Mouse (Mus musculus): ENCODE measurements around the gene Kcnf1. TPM values are rescaled to one million over a fixed set of nuclear protein-coding genes. Genes with fewer than 3 reads are reported as not detected.

The Kcnf1 gene
- total and polyA plus RNA-seq, 2 experiments from 2014 or later, result 6.8 to 24.8 TPM

DNA sequence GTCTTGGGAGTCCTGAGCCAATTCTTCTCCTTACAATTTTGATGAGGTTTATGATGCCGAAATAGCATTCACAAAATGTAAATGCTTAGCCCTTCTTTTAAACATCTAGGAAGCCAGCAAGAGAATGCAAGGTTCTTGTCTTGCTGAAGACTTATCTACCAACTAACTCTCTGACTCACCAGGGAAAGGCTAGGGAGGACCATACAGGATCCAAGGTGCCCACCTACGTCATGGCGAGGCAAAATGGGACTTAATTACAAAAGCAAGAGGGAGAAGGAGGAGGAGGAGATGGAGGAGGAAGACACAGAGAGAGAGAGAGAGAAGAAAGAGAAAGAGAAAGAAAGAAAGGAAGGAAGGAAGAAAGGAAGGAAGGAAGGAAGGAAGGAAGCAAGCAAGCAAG is 12.7 kb downstream of the Kcnf1 start:
- H3K4me3 ChIP-seq (ENCODE audit: low read depth, low read length), result no peak overlapping the region
- DNase-seq (no peak), ATAC-seq (no peak)
- H3K9me3 ChIP-seq (ENCODE audit: low read length), result no peaks in the 10 kb centered on the region
- H3K27me3 ChIP-seq (ENCODE audit: insufficient read depth, low read length), result no peaks in the 10 kb centered on the region
- no peak overlapping the region for H3K4me2 ChIP-seq (ENCODE audit: low read depth)
- 89% methylated on average over 3 of the region's 3 CpGs for WGBS
- H3K36me3 ChIP-seq (ENCODE audit: insufficient read depth), result no peaks in the 10 kb centered on the region
- no peak overlapping the region for H3K27ac ChIP-seq (ENCODE audit: low read depth, low read length)
- no peak for TF ChIP-seq CTCF (IDR thresholded peaks at IDR 0.05; ENCODE audit: low read depth)
- no peaks in the 10 kb centered on the region for H3K4me1 ChIP-seq (ENCODE audit: insufficient read depth)
- no peak overlapping the region for H3K9ac ChIP-seq

DNA sequence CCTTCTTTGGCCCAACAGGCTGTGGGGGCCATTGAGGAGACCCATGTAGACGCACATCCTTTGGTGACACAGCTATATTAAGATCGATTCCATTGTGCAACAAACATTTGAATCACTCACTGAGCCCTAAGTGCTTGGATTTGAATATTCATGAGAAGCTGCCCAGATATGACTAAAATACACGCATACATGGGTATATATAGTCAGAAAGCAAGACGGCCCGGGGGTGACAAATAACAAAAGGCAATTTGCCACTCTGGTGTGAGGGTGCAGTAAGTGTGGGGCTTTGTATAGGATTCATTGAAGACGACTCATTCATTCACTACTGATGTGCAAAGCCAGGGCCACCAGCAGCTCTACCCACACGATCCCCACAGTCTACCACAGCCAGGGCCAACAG is 17.1 kb downstream of the Kcnf1 start:
- Histone ChIP-seq H3K4me2 (ENCODE audit: low read depth) (no peak overlapping the region), H3K4me1 (ENCODE audit: insufficient read depth) (no peaks in the 10 kb centered on the region), H3K9ac (no peak overlapping the region), H3K27ac (ENCODE audit: low read depth, low read length) (no peak overlapping the region), H3K27me3 (ENCODE audit: insufficient read depth, low read length) (no peaks in the 10 kb centered on the region), H3K9me3 (ENCODE audit: low read length) (no peaks in the 10 kb centered on the region), H3K4me3 (ENCODE audit: low read depth, low read length) (no peak overlapping the region), H3K36me3 (ENCODE audit: insufficient read depth) (no peaks in the 10 kb centered on the region)
- DNase-seq (no peak), ATAC-seq (peak; percentile 83)
- 64% methylated on average over 7 of the region's 7 CpGs for WGBS
- no peak for TF ChIP-seq CTCF (IDR thresholded peaks at IDR 0.05; ENCODE audit: low read depth)

DNA sequence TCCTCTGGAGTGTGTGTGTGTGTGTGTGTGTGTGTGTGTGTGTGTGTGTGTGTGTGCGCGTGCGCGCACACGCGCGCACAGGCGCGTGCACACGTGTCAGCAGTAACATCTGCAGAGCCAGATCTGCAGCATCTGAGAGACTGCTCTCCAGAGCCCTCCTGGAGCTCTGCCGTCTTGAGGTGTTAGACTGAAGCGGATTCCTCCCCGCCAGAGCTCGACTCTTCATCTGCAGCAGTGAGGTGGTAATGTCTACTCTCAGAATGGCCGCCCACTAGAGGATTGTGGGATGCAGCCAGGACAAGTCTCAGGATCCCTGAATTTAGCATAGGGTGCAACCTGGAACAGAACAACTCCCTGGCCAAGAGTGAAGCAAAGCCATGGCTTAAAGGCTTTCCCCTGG is 19.1 kb downstream of the Kcnf1 start:
- 91% methylated on average over 15 of the region's 15 CpGs for WGBS
- no peak for DNase-seq
- H3K36me3 ChIP-seq (ENCODE audit: insufficient read depth), result no peaks in the 10 kb centered on the region

DNA sequence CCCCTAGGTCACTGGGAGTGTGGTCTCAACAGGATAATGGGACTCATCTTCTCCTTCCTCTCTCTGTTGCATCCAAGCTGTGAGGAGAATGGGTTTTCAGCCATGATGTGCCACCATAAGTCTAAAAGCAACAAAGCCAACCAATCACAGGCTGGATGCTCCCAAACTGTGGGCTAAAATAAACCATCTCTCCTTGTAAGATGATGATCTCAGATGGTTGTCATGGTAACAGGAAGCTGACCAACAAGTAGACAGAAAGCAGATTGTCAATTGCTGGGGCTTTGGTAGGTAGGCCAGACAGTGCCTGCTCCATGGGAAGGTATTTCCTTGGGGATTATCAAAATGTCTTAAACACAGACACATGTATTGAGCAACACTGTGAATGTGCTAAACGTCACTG is 20.9 kb downstream of the Kcnf1 start:
- DNase-seq (no peak), ATAC-seq (no peak)

More for the DNA sequence above, 19.1 kb downstream of the Kcnf1 start:
- no peak overlapping the region for H3K4me3 ChIP-seq (ENCODE audit: low read depth, low read length)
- no peak overlapping the region for H3K4me2 ChIP-seq (ENCODE audit: low read depth)
- H3K9ac ChIP-seq, result no peak overlapping the region
- H3K9me3 ChIP-seq (ENCODE audit: low read length), result no peaks in the 10 kb centered on the region
- 0 out of 2 replicates have a peak, but pooled peaks cover 5% of the 10 kb centered on the region for H3K4me1 ChIP-seq (ENCODE audit: insufficient read depth)
- no peak overlapping the region for H3K27ac ChIP-seq (ENCODE audit: low read depth, low read length)
- no peaks in the 10 kb centered on the region for H3K27me3 ChIP-seq (ENCODE audit: insufficient read depth, low read length)
- ATAC-seq, result no peak
- TF ChIP-seq CTCF (IDR thresholded peaks at IDR 0.05; ENCODE audit: low read depth), result no peak

DNA sequence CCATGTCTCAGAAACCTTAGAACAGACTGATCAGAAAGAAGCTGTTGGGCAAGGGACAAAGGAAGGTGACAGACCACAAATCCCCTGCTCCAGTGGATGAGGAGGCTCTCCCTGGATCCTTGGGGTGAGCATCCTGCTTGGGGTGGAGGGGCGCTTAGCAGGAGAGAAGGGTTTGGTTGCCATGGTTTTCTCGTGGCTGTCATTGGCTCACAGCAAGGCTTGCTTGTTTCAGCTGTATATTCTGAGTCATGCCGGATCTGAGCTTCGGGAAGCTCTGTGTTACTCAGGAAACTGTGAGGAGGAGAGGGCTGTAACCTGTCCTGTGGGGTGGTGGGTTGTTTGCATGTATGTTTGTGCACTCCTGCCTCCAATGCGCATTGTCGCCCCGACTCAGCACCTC is 23.8 kb downstream of the Kcnf1 start:
- no peak for TF ChIP-seq CTCF (IDR thresholded peaks at IDR 0.05; ENCODE audit: low read depth)
- WGBS, result 59% methylated on average over 7 of the region's 7 CpGs
- Histone ChIP-seq H3K9ac (no peak overlapping the region), H3K4me1 (ENCODE audit: insufficient read depth) (0 out of 2 replicates have a peak, but pooled peaks cover 7% of the 10 kb centered on the region), H3K4me2 (ENCODE audit: low read depth) (no peak overlapping the region), H3K27ac (ENCODE audit: low read depth, low read length) (0 out of 2 replicates have a peak overlapping the region, but pooled peaks have one; percentile 45), H3K27me3 (ENCODE audit: insufficient read depth, low read length) (no peaks in the 10 kb centered on the region), H3K4me3 (ENCODE audit: low read depth, low read length) (no peak overlapping the region), H3K36me3 (ENCODE audit: insufficient read depth) (no peaks in the 10 kb centered on the region), H3K9me3 (ENCODE audit: low read length) (no peaks in the 10 kb centered on the region)
- DNase-seq, result peak; percentile 70
- ATAC-seq, result peak; percentile 91

More for the DNA sequence above, 20.9 kb downstream of the Kcnf1 start:
- TF ChIP-seq CTCF (IDR thresholded peaks at IDR 0.05; ENCODE audit: low read depth), result no peak
- Histone ChIP-seq H3K9me3 (ENCODE audit: low read length) (no peaks in the 10 kb centered on the region), H3K27ac (ENCODE audit: low read depth, low read length) (no peak overlapping the region), H3K36me3 (ENCODE audit: insufficient read depth) (no peaks in the 10 kb centered on the region), H3K4me2 (ENCODE audit: low read depth) (no peak overlapping the region), H3K4me1 (ENCODE audit: insufficient read depth) (0 out of 2 replicates have a peak, but pooled peaks cover 7% of the 10 kb centered on the region), H3K27me3 (ENCODE audit: insufficient read depth, low read length) (no peaks in the 10 kb centered on the region), H3K4me3 (ENCODE audit: low read depth, low read length) (no peak overlapping the region), H3K9ac (no peak overlapping the region)
- WGBS, result 69% methylated on average over 1 of the region's 1 CpGs

DNA sequence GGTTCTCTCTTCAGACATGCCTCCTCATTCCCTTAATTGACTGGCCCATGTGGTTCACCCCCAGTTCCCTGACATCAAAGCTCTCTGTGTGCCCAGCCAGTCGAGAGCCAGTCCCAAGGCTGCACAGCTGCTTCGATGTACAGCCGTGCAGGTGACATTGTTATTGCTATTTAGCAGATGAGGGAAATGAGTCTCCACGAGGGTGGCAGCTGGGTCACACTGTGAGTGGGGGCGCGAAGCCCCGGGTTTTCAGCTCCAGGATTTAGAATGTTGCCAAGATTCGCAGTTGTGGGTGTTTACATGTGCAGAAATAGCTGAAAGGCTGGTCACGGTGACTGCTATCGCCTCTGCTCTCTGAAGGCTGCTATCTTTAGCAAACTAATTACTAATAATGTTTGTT is 27.8 kb downstream of the Kcnf1 start:
- ATAC-seq, result peak; percentile 42; the same call in 1 of the 2 replicates
- Histone ChIP-seq H3K9ac (no peak overlapping the region), H3K9me3 (ENCODE audit: low read length) (no peaks in the 10 kb centered on the region), H3K4me1 (ENCODE audit: insufficient read depth) (0 out of 2 replicates have a peak, but pooled peaks cover 7% of the 10 kb centered on the region), H3K36me3 (ENCODE audit: insufficient read depth) (no peaks in the 10 kb centered on the region), H3K27me3 (ENCODE audit: insufficient read depth, low read length) (no peaks in the 10 kb centered on the region), H3K4me3 (ENCODE audit: low read depth, low read length) (no peak overlapping the region), H3K27ac (ENCODE audit: low read depth, low read length) (no peak overlapping the region), H3K4me2 (ENCODE audit: low read depth) (no peak overlapping the region)
- WGBS, result 51% methylated on average over 10 of the region's 10 CpGs
- DNase-seq, result no peak
- TF ChIP-seq CTCF (IDR thresholded peaks at IDR 0.05; ENCODE audit: low read depth), result no peak

DNA sequence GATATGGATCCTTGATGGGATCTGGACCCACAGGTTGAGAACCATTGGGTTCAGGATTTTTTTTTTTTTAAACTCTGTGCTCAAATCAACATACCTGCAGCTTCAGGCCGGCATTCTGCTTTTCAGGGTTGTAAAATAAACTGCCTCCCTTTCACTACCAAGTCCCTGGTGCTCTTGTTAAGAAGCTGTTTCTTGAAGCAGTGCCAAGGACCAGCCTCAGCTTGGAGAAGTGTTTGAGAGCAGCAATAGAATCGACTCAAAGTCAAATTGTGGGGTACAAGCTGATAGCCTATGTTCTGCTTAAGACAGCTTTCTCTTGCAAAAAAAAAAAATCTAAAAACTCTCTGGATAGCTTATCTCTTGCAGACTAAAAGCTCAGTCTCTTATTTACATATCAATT is 34.9 kb downstream of the Kcnf1 start:
- no peak for DNase-seq

More for the DNA sequence above, 34.9 kb downstream of the Kcnf1 start:
- Histone ChIP-seq H3K4me1 (ENCODE audit: insufficient read depth) (no peaks in the 10 kb centered on the region), H3K9ac (no peak overlapping the region), H3K27ac (ENCODE audit: low read depth, low read length) (no peak overlapping the region), H3K36me3 (ENCODE audit: insufficient read depth) (no peaks in the 10 kb centered on the region), H3K27me3 (ENCODE audit: insufficient read depth, low read length) (no peaks in the 10 kb centered on the region), H3K4me2 (ENCODE audit: low read depth) (no peak overlapping the region), H3K4me3 (ENCODE audit: low read depth, low read length) (no peak overlapping the region), H3K9me3 (ENCODE audit: low read length) (no peaks in the 10 kb centered on the region)
- TF ChIP-seq CTCF (IDR thresholded peaks at IDR 0.05; ENCODE audit: low read depth), result no peak
- no peak for ATAC-seq
- 17% methylated on average over 2 of the region's 2 CpGs for WGBS
